Mouse (Mus musculus) ES-Bruce4 (cell line): ENCODE data around the gene H2-Eb2.

ENCODE experiments used
- CTCF ChIP-seq: IDR thresholded peaks from one replicate; pipeline ENCODE4 v1.8.1; 2011; ENCODE audit warnings: low read depth, low read length
- EP300 ChIP-seq: IDR thresholded peaks from 2 replicates; pipeline ENCODE4 v1.6.1; 2011; ENCODE audit warnings: low read depth, low read length; ENCODE audit not compliant: insufficient read depth
- POLR2A ChIP-seq: IDR thresholded peaks from one replicate; pipeline ENCODE4 v1.8.1; 2011; ENCODE audit warnings: low read length; ENCODE audit not compliant: insufficient read depth

DNA sequence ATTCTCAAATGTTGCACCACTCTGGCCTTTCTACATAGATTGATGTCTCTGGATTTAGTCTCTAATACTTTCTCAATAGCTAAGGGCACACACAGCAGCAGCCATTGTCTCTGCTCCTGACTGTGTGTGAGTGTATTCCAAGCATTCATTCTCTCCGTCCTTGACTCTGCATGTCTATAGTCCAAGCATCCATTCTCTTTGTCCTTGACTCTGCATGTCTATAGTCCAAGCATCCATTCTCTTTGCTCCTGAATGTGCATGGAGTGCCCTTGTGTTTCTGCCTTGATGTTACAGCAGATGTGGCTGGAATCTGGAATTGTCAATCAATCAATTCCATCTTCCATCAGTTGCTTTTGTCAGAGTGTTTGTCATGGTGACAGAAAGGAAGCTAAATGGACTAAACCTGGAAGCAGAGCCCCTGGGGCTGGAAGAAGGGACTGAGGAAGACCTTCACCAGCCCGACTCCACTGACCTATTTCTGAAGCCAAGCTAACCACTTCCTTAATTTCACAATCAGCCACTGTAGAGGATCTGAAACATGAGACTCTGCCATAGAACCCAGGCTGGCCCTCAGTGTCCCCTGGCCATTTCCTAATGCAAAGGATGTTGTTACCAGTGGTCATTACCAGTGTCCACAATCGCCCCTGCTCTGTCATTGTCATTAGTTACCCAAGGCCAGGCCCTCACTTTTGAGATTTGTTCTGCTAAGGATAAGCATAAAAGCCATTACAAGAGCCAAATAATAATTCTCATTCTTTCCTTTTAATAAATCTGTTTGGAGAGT lies 15.3 kb downstream of the H2-Eb2 start:
- TF ChIP-seq CTCF = no peak
- no peak for TF ChIP-seq POLR2A
- TF ChIP-seq EP300 = no peak; the same call in 1 of the 2 replicates
